Mouse (Mus musculus) liver, adult 10 weeks (tissue): ENCODE data around the gene Auts2. TPM values are rescaled to one million over a fixed set of nuclear protein-coding genes. Genes with fewer than 3 reads are reported as not detected.

ENCODE experiments used
- polyA plus RNA-seq: library from polyadenylated mRNA; stranded (reverse); fragments of 350-450 nt; fragmentation: Illumina TruSeq; extraction: RNeasy Lipid Tissue Mini Kit (QIAGEN cat#74804); gene quantifications from one replicate; pipeline ENCODE4 v1.2.3, GENCODE M21; 2014; ENCODE audit warnings: low read depth, low replicate concordance

Gene Auts2
- 0.05 TPM for polyA plus RNA-seq

DNA sequence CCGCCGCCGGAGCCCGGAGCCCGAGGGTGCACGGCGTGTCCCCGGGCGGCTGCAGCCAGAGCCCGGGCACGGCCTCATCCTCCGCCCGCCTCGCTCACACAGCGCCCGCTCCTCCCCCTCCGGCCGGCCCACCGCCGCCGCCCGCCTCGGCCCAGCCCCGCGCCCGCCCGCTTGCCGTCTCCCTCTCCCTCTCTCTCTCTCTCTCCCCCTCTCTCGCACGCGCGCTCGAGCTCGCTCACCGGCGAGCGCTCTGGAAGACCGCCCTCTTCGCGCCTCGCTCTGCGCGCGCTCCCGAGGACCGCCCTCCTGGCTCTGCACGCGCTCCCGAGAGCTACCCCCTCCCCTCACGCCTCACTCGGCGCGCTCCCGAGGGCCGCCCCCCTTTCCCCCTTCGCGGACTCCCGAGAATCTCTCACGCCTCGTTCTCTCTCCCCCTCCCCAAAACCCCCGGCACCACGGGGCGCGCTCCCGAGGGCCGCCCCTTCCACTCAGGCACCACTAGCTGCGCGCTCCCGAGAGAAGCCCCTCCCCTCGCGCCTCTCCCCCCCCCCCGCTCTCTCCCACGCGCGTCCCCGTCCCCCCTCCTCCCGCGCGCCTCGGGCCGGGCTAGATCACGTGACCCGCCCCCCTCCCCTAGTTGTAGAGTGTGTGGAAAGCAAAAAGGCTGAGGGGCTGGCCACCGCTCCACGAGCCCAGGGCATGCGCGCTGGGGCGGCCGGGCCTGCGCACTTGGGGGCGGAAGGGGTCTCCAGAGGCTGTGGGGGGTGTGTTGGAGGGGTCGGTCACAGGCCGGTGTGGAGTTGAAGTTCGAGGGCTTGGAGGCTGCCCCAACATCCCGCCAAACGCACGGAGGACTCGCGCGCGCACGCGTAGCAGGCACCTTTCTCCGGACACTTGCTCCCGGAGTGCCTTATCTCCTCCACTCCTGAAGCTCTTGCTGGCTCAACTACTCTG lies at the start of gene Auts2:
Gene Auts2, minus strand, starts transcription at position 227 of the 954 bp plus-strand sequence.

